Mouse (Mus musculus): ENCODE data around the gene Tatdn3. TPM values are rescaled to one million over a fixed set of nuclear protein-coding genes. Genes with fewer than 3 reads are reported as not detected.

Gene Tatdn3
- 0.60 and 0.80 TPM in 2 replicates for polyA plus RNA-seq (2012; ENCODE audit: low replicate concordance)

GRCm38 (mm10) chr1:191062781-191063485 is at the start of gene Tatdn3, which contains the start of gene Nsl1:
Tatdn3 (minus strand) TSS chr1:191062932.
Nsl1 (plus strand) TSS chr1:191063012.

GRCm38 (mm10) chr1:191097802-191098747 is 35.3 kb upstream of the Tatdn3 start, which contains the start of gene Batf3:
Batf3 (plus strand) TSS chr1:191097847.

GRCm38 (mm10) chr1:191036554-191037334 is 26.0 kb downstream of the Tatdn3 start, which contains the start of gene Spata45:
Spata45 (plus strand) TSS chr1:191036639.

GRCm38 (mm10) chr1:191026021-191026713 is 36.6 kb downstream of the Tatdn3 start, which contains the start of gene Flvcr1:
Flvcr1 (minus strand) TSS chr1:191026158.

Other genes with a start within 250 kb of the Tatdn3 start
- 13.4 and 23.4 TPM in 2 replicates for gene Rps6kc1, start 151.2 kb downstream of the Tatdn3 start, polyA plus RNA-seq (2012; ENCODE audit: low replicate concordance)
- 13.9 and 21.4 TPM in 2 replicates for gene Angel2, start 137.8 kb downstream of the Tatdn3 start, polyA plus RNA-seq (2012; ENCODE audit: low replicate concordance)
- 1.3 and 4.6 TPM in 2 replicates for gene Vash2, start 83.6 kb downstream of the Tatdn3 start, polyA plus RNA-seq (2012; ENCODE audit: low replicate concordance)
- 10.2 and 33.5 TPM in 2 replicates for gene Flvcr1, start 36.8 kb downstream of the Tatdn3 start, polyA plus RNA-seq (2012; ENCODE audit: low replicate concordance)
- not detected in 2 replicates for gene Spata45, start 26.3 kb downstream of the Tatdn3 start, polyA plus RNA-seq (2012; ENCODE audit: low replicate concordance)
- 2.2 and 3.0 TPM in 2 replicates for gene Nsl1, start 80 bp upstream of the Tatdn3 start, polyA plus RNA-seq (2012; ENCODE audit: low replicate concordance)
- gene Batf3, start 34.9 kb upstream of the Tatdn3 start, polyA plus RNA-seq (2012; ENCODE audit: low replicate concordance) = 23.3 and 54.8 TPM in 2 replicates
- gene Fam71a, start 101.9 kb upstream of the Tatdn3 start, polyA plus RNA-seq (2012; ENCODE audit: low replicate concordance) = not detected in 2 replicates
- gene Atf3, start 155.1 kb upstream of the Tatdn3 start, polyA plus RNA-seq (2012; ENCODE audit: low replicate concordance) = 1.7 and 3.4 TPM in 2 replicates

Data from hematopoietic multipotent progenitor cell, adult 10-12 weeks (in vitro differentiated cells).